Mouse (Mus musculus) intestine, embryonic 14.5 days (tissue): Measurements from ENCODE around the gene Klhl8. TPM values are rescaled to one million over a fixed set of nuclear protein-coding genes. Genes with fewer than 3 reads are reported as not detected.

ENCODE experiments used
- ATAC-seq: fragments of 200-750 bp; cut with Nextera tagmentation; replicated peaks from 2 replicates; pipeline ENCODE4 v1.8.0; 2017; ENCODE audit warnings: low read depth, moderate number of reproducible peaks, moderate TSS enrichment, moderate library complexity; ENCODE audit not compliant: low FRiP score, low TSS enrichment
- DNase-seq: peaks from one replicate; pipeline ENCODE4 v3.0.0-alpha.2; 2018; ENCODE audit warnings: low spot score
- H3K27ac ChIP-seq: fragments of 300-500 bp; sonication (generic); 2 replicates; pipeline ENCODE4 v1.5.1; 2014; ENCODE audit warnings: low read depth, mild to moderate bottlenecking, control low read depth
- H3K27me3 ChIP-seq: fragments of 300-500 bp; sonication (generic); replicated peaks from 2 replicates; pipeline ENCODE4 v1.6.1; 2014; ENCODE audit warnings: low read length, control low read depth; ENCODE audit not compliant: control insufficient read depth, insufficient read depth
- H3K36me3 ChIP-seq: fragments of 300-500 bp; sonication (generic); 2 replicates; pipeline ENCODE4 v1.6.1; 2014; ENCODE audit warnings: low read length, control low read depth; ENCODE audit not compliant: control insufficient read depth, insufficient read depth
- H3K4me1 ChIP-seq: fragments of 300-500 bp; sonication (generic); replicated peaks from 2 replicates; pipeline ENCODE4 v1.6.1; 2014; ENCODE audit warnings: low read length, control low read depth, mixed read lengths; ENCODE audit not compliant: control insufficient read depth, insufficient read depth
- H3K4me2 ChIP-seq: fragments of 300-500 bp; sonication (generic); 2 replicates; pipeline ENCODE4 v1.6.1; 2014; ENCODE audit warnings: low read length
- H3K4me3 ChIP-seq: fragments of 300-500 bp; sonication (generic); 2 replicates; pipeline ENCODE4 v1.5.1; 2014; ENCODE audit warnings: low read depth, low read length, control low read depth, mixed read lengths
- H3K9ac ChIP-seq: fragments of 300-500 bp; sonication (generic); 2 replicates; pipeline ENCODE4 v1.6.1; 2014; ENCODE audit warnings: mild to moderate bottlenecking, low read length
- H3K9me3 ChIP-seq: fragments of 300-500 bp; sonication (generic); 2 replicates; pipeline ENCODE4 v1.6.1; 2016; ENCODE audit warnings: low read length, control low read depth; ENCODE audit not compliant: control insufficient read depth
- WGBS: fragments of 180-500 bp; shearing (Covaris S2); extraction: QIAGEN DNeasy Blood & Tissue Kit; methylation state at CpG from one replicate; pipeline ENCODE4 v1.1.7; 2014; 5-methylcytosine and 5-hydroxymethylcytosine counted together
- polyA plus RNA-seq: library from polyadenylated mRNA; unstranded; fragments of >200 nt; fragmentation: Nextera tagmentation; extraction: Ambion mirVana; gene quantifications from 2 replicates; pipeline ENCODE4 v1.2.1, GENCODE M21; 2014

Klhl8 gene
- polyA plus RNA-seq, 1 experiment from 2014 or later: 10.3 TPM

DNA sequence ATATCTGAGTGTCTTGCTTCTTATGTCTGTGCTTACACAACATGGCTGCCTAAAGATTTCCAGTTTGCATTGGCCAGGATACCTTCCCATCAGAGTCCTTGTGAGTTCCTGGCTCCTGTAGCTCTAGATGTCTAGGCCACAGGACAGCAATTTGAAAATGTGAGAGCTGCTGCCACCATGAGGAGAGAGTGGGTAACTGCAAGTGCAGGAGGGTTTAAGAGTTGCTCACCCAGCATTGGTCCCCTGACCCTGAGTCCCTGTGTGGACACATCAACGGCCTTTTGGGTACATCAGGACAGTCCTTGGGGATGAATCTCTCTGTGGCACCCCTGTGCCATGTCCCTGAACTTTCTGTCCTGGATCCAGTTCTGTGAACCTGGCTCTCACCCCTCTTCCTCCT, 93.3 kb downstream of the Klhl8 start:
- Histone ChIP-seq H3K9me3 (0 out of 2 replicates have a peak, but pooled peaks cover 4% of the 10 kb centered on the region), H3K4me1 (0 out of 2 replicates have a peak, but pooled peaks cover 2% of the 10 kb centered on the region), H3K4me2 (no peak overlapping the region), H3K4me3 (no peak overlapping the region), H3K27ac (no peak overlapping the region), H3K27me3 (no peaks in the 10 kb centered on the region), H3K9ac (no peak overlapping the region), H3K36me3 (no peaks in the 10 kb centered on the region)
- 23% methylated on average over 1 of the region's 1 CpGs for WGBS
- ATAC-seq (peak; percentile 37), DNase-seq (peak; percentile 83)

DNA sequence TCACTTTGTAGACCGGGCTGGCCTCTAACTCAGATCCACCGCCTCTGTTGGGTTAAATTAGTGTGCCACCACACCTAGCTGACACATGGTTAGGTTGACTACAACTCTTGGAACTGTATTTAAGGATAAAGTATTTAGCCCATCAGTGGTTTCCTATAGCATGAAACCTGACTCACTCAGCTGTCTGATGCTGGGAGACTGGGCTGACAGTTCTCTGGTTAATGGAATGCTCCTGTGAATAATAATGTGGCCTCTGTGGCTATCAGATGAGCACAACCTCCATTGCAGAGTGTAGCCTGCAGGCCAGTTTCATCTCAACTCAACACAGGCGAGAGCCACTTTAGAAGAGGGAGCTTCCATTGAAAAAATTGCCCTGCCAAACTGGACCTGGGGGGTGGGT, 94.3 kb downstream of the Klhl8 start:
- Histone ChIP-seq H3K9me3 (0 out of 2 replicates have a peak, but pooled peaks cover 4% of the 10 kb centered on the region), H3K27ac (no peak overlapping the region), H3K4me3 (no peak overlapping the region), H3K9ac (no peak overlapping the region), H3K27me3 (no peaks in the 10 kb centered on the region), H3K36me3 (no peaks in the 10 kb centered on the region), H3K4me2 (no peak overlapping the region), H3K4me1 (0 out of 2 replicates have a peak, but pooled peaks cover 2% of the 10 kb centered on the region)
- no peak for DNase-seq
- ATAC-seq: no peak
- WGBS: 95% methylated on average over 3 of the region's 3 CpGs

DNA sequence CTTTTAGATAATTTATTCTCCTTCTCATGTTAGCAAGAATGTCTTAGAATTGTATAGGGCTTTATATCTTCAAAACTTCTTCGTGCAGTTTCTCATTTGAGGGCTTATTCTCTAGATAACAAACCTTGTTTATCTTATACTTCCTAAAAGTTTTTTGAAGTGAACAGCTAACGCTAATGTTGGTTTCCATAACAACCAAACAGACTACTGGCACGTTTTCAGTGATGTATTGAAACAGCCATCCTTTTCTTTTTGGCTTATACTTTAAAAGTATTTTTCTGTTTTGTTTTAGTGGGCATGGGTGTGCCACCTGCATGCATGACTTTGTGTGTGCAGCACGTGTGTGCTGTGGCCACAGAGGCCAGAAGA, 95.8 kb downstream of the Klhl8 start:
- H3K4me3 ChIP-seq: no peak overlapping the region
- no peak overlapping the region for H3K9ac ChIP-seq
- no peaks in the 10 kb centered on the region for H3K36me3 ChIP-seq
- no peaks in the 10 kb centered on the region for H3K27me3 ChIP-seq
- WGBS: 41% methylated on average over 4 of the region's 4 CpGs
- no peak for DNase-seq
- 0 out of 2 replicates have a peak, but pooled peaks cover 4% of the 10 kb centered on the region for H3K9me3 ChIP-seq
- H3K4me2 ChIP-seq: no peak overlapping the region
- ATAC-seq: no peak
- H3K27ac ChIP-seq: no peak overlapping the region
- H3K4me1 ChIP-seq: 0 out of 2 replicates have a peak, but pooled peaks cover 2% of the 10 kb centered on the region

DNA sequence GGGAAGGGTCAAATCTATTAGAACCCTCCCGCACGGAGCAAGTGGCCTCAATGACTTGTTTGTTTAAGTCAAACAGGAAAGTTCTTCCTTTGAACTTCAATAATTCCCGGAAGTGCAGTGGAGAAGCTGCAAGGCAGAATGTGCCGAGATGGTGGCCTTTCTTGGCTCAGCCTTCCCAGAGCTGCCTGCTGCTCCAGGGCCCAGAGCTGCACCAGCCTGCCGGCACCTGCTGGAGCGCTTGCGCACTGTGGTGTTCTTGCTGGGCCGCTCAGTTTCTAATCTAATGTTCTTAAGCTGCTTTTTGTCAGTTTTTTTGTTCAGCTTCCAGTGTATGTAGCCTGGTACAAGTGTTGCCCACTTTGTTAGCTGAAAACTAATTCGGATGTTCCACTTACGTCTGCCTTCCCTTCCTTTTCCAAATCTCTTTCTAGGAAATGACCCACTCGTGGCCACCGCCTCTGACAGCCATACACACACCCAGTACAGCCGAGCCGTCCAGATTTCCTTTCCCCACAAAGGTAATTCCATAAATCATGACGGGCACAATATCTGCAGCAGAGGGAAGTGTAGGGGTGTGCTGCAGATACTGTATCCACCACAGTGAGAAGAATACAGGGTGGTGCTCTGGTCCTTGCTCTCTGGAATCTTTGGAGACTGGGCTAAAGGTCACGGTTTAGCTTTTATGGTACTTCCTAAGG, 96.4 kb downstream of the Klhl8 start:
- H3K9me3 ChIP-seq: 0 out of 2 replicates have a peak, but pooled peaks cover 4% of the 10 kb centered on the region
- H3K36me3 ChIP-seq: no peaks in the 10 kb centered on the region
- 41% methylated on average over 16 of the region's 16 CpGs for WGBS
- no peak overlapping the region for H3K4me3 ChIP-seq
- ATAC-seq (peak; percentile 49; the same call in 1 of the 2 replicates), DNase-seq (peak; percentile 65)
- no peaks in the 10 kb centered on the region for H3K27me3 ChIP-seq
- H3K4me2 ChIP-seq: no peak overlapping the region
- 0 out of 2 replicates have a peak, but pooled peaks cover 2% of the 10 kb centered on the region for H3K4me1 ChIP-seq
- H3K9ac ChIP-seq: no peak overlapping the region
- H3K27ac ChIP-seq: peak overlapping the region; percentile 3; the same call in 1 of the 2 replicates

DNA sequence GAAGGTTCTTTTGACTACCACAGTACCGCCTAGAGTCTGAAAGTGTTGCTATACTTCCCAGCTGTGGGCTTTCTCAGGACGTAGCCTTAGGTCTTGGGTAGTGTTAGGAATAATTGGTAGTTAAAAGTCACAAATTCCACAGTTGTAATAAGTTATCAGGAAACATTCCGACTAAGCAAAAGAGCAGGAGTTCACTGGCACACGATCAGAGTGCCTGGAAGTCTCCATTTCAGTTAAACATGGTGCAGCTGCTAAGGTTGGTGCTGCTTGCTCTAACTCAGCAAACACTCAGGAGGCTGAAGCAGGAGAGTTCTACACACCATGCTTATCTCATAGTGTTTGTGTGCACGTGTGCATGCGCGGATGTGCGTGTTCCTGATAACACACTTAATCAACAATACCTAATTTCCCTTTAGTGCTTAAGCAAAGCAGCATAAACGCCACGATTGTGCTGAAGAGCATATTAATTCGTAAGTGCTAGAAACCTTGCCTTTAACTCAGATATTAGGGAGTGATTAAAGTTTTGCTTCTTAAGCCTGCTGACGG, 97.0 kb downstream of the Klhl8 start:
- H3K36me3 ChIP-seq: no peaks in the 10 kb centered on the region
- 0 out of 2 replicates have a peak, but pooled peaks cover 4% of the 10 kb centered on the region for H3K9me3 ChIP-seq
- ATAC-seq (no peak), DNase-seq (no peak)
- no peak overlapping the region for H3K4me2 ChIP-seq
- no peaks in the 10 kb centered on the region for H3K27me3 ChIP-seq
- WGBS: 78% methylated on average over 12 of the region's 12 CpGs
- no peak overlapping the region for H3K4me3 ChIP-seq
- H3K4me1 ChIP-seq: 0 out of 2 replicates have a peak, but pooled peaks cover 2% of the 10 kb centered on the region
- no peak overlapping the region for H3K27ac ChIP-seq
- H3K9ac ChIP-seq: no peak overlapping the region

DNA sequence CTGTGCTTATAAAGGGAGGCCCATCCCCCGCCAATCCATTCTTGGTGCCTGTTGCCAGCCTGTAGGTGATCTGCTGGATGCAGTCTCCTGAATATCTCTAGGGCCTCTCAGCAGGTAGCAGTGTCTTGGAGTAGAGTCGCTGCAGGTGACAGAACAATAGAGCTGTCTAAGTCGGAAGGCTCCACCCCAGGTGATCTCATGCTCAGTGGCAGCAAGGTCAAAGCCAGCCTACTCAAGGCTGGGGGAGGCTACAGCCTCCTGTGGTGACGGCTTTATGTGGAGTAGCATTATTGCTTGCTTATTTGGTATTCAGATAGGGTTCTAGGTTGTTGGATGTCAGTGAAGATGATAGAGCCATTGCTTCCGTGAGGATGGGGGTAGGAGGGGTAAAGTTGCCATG, 97.8 kb downstream of the Klhl8 start:
- Histone ChIP-seq H3K27ac (no peak overlapping the region), H3K27me3 (no peaks in the 10 kb centered on the region), H3K4me1 (0 out of 2 replicates have a peak, but pooled peaks cover 2% of the 10 kb centered on the region), H3K4me3 (no peak overlapping the region), H3K9me3 (0 out of 2 replicates have a peak, but pooled peaks cover 4% of the 10 kb centered on the region), H3K4me2 (no peak overlapping the region), H3K9ac (no peak overlapping the region), H3K36me3 (no peaks in the 10 kb centered on the region)
- ATAC-seq (no peak), DNase-seq (no peak)
- 74% methylated on average over 5 of the region's 5 CpGs for WGBS

Other genes with a start within 250 kb of the Klhl8 start
- 7.0 and 7.3 TPM in 2 replicates for gene Aff1, start 218.9 kb downstream of the Klhl8 start, polyA plus RNA-seq
- 1.9 and 4.6 TPM in 2 replicates for gene Hsd17b13, start 66.2 kb upstream of the Klhl8 start, polyA plus RNA-seq
- gene Hsd17b11, start 110.7 kb upstream of the Klhl8 start, polyA plus RNA-seq: 6.2 and 6.5 TPM in 2 replicates
- 58.5 and 59.4 TPM in 2 replicates for gene Nudt9, start 135.0 kb upstream of the Klhl8 start, polyA plus RNA-seq
- gene Gm17660, start 166.3 kb upstream of the Klhl8 start, polyA plus RNA-seq: not detected in 2 replicates
- gene Sparcl1, start 202.5 kb upstream of the Klhl8 start, polyA plus RNA-seq: 183 and 203 TPM in 2 replicates